Mouse (Mus musculus): ENCODE data around the gene 1700020A23Rik.

DNA sequence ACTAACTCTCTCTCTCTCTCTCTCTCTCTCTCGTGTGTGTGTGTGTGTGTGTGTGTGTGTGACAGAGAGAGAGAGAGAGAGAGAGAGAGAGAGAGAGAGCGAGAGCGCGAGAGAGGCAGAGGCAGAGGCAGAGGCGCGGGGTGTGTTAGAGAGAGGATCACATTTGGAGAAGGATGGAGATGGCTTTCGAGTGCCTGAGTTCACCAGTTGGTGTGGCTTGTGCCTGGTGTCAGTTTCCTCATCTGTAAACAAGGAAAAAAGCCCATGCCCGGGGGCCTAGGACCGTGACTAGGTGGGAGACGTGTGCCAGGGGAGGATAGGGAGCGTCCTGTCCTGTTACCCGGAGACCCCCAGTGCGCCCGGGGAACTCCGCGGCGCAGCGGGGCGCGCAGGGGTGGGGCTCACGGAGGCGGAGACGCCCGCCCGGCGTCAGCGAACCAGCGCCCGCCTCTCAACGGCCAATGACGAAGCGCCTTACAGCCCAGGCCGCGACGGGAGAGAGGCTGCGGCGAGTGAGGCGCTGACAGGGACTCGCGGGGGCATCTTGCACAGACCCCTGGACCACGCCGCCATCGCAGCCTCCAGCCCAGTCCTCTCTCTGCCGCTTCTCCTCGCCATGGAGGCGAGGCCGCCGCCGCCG, 44.9 kb downstream of the 1700020A23Rik start, which contains the start of gene Ptpra:
- TF ChIP-seq POLR2A (IDR thresholded peaks at IDR 0.05; ENCODE audit: insufficient read depth, low read length) = no peak
- TF ChIP-seq CTCF (IDR thresholded peaks at IDR 0.05; ENCODE audit: low read depth, low read length) = no peak
- TF ChIP-seq EP300 (IDR thresholded peaks at IDR 0.05; ENCODE audit: insufficient read depth, low read depth, low read length) = no peak
